Mouse (Mus musculus) monocyte, adult 2 months (primary cell): ENCODE measurements around the gene Limk2.

Experiments used
- DNase-seq, 2 experiments: peaks; one replicate each; pipeline ENCODE4 v3.0.0; 2022; ENCODE audit warnings: low spot score in 2 of 2, low read depth in 1 of 2

Gene Limk2

DNA sequence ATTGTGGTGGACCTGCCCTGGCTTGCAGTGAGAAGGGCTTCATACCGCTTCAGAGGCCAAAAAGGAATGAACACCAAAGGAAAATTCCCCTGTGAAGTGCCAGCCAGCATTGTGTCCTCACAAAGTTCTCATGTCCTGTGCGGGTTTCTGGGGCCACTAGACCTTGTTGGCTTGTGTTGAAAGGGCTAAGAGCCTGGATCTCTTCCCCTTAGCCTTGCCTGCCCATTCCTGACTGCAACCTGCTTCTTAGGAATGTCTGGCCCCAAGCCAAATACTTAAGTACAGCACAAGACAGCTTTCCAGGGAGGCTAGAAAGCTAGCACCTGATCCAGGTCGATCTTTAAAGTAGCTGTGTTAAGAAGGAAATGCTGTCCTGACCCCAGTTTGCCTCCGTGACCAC lies 106.2 kb downstream of the Limk2 start:
- no peak for DNase-seq

- DNase-seq: no peak
Measured at GRCm38 (mm10) chr11:3302385-3302784, 106.6 kb downstream of the Limk2 start.

DNA sequence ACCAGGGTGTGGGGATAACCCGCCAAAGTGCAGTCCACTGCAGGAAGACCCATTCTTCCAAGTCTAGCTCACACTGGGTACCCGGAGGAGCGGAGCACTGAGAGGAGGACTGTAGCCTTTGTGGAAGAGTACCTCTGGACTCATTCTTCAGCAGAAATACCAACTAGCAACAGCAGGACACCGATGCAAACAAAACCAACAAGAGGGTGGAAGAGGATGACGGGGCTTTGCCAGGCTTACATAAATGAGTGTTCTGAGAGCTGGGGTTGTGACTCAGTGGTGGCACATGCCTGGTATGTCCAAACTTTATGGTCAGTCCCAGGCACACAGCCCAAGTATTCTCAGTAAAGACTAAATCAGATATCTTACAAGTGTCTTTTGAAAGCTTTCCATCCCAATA lies 107.9 kb downstream of the Limk2 start:
- no peak for DNase-seq

DNA sequence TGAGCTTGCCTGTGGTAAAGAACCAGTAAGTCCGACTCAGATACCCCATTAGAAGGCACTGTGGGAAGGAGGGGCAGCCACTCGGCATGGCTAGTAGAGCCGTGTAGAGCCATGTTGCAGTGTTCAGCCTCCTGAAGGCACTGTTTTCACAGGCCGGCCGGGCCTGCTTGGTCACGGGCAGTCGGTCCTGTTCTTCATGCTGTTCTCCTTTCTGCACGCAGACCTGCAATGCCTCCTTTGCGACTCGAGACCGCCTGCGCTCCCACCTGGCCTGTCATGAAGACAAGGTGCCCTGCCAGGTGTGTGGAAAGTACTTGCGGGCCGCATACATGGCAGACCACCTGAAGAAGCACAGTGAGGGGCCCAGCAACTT lies 110.2 kb downstream of the Limk2 start:
- DNase-seq: no peak

DNA sequence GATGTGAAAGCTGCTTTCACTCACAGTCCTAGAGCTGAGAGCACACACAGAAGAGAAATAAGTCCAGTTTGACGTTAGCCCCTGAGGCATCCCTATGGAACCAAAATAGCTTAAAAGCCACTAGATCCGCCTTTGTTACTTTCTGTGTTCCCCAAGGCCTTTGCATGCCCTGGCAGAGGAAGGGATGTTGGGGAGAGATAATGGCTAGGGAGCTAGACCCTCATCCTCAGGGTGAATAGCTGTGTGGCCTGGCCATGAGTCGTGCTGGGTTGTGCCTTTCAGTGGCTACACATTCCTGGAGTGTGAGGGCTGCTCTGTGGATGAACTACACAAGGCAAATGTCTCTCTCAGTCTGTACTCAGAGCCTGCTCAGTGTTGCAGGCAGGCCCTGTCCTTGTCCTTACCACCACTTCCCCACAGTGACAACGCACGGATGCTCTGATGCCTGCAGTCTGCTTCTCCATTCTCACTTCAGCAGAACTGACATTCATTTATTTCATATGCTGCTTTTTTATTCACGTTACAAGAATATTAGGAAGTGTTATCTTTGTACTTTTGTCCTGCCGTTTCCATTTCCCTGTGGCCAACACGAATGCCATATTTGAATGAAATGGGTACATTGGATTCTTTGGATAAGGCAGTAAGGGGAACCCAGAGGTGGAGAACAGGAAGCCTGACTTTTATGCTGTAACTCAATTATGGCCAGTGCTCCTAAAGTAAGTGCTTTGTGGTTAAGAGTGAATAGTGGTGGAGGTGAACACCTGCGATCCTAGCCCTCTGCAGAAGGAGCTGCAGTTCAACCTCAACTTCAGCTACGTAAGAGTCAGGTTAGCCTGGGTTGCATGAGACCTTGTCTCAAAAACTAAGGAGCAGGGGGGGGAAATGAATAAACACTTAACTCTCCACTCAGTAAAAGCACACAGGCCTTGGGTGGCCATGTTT lies 110.8 kb downstream of the Limk2 start:
- no peak for DNase-seq

DNA sequence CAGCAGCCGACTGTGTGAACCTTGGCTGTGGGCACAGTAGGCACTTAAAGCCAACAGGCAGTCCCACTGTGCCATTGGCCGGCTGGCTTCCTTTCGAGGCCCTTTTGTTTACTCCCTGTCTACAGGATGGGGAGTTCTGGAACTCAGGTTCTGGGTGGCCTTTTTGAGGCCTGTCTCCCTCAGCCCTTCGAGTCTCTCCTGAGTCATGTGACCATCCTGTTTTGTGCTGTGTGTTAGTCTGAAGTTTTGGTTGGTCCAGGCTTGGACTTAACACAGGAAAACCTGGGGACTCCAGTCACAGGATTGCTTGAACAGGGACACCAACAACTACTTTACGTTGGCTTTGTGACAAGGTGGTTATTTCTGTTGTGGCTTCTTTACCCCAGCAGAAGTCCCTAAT lies 112.9 kb downstream of the Limk2 start:
- no peak for DNase-seq

GRCm38 (mm10) chr11:3294641-3295040 lies 114.3 kb downstream of the Limk2 start:
- no peak for DNase-seq
